Mouse (Mus musculus) thymus, postnatal 14 days (tissue): ENCODE measurements at regions not wholly inside any gene's neighbourhood (a gene's known extent, or its start where the extent isn't known, plus 50 kb on each side); places are given as distances from the start of the nearest gene placed in this dataset.
"Not testable (repeated sequence)": the region's sequence is repeated elsewhere in the genome, so short reads cannot be mapped to it uniquely, and the experiment has no call there.

Experiments used
- DNase-seq: peaks from one replicate; pipeline ENCODE4 v3.0.0; 2021

- no peak for DNase-seq
These were observed 60.0 kb downstream of the Dact2 start for GRCm38 (mm10) chr17:14144082-14144481.

GRCm38 (mm10) chr17:14141669-14142068 lies 62.4 kb downstream of the Dact2 start:
- DNase-seq, result no peak

- DNase-seq, result no peak
These were observed 63.8 kb downstream of the Dact2 start for GRCm38 (mm10) chr17:14140266-14140665.

- no peak for DNase-seq
These were observed 65.2 kb downstream of the Dact2 start for GRCm38 (mm10) chr17:14138941-14139340.

GRCm38 (mm10) chr17:14136702-14137315 lies 67.3 kb downstream of the Dact2 start:
- peak; percentile 48 for DNase-seq

GRCm38 (mm10) chr17:14134604-14135003 lies 69.5 kb downstream of the Dact2 start:
- DNase-seq, result no peak

GRCm38 (mm10) chr17:14133986-14134385 lies 70.1 kb downstream of the Dact2 start:
- no peak for DNase-seq

GRCm38 (mm10) chr17:14127031-14127430 lies 67.7 kb upstream of the Gm7358 start:
- not testable (repeated sequence) for DNase-seq

GRCm38 (mm10) chr17:14118863-14119262 lies 59.5 kb upstream of the Gm7358 start:
- no peak for DNase-seq

GRCm38 (mm10) chr17:14116223-14116622 lies 56.9 kb upstream of the Gm7358 start:
- no peak for DNase-seq

- DNase-seq, result no peak
These were observed 55.5 kb upstream of the Gm7358 start for GRCm38 (mm10) chr17:14114856-14115255.

GRCm38 (mm10) chr17:14111692-14112091 lies 52.4 kb upstream of the Gm7358 start:
- DNase-seq, result not testable (repeated sequence)
